Mouse (Mus musculus) adrenal gland, adult 18-20 months (tissue): ENCODE data around the gene Ano10. TPM values are rescaled to one million over a fixed set of nuclear protein-coding genes. Genes with fewer than 3 reads are reported as not detected.
"Not testable (repeated sequence)": the region's sequence is repeated elsewhere in the genome, so short reads cannot be mapped to it uniquely, and the experiment has no call there.

Source experiments
- DNase-seq, 2 experiments: peaks; one replicate each; pipeline ENCODE4 v3.0.0; 2021 to 2022; ENCODE audit warnings: low spot score in 2 of 2
- total RNA-seq, 2 experiments: library from RNA; stranded (reverse); gene quantifications; 1 replicate in 1 of 2; 2 replicates in 1 of 2; pipeline ENCODE4 v1.2.3; 2021

Gene Ano10
- total RNA-seq, 2 experiments from 2014 or later = 59.0 to 93.2 TPM

DNA sequence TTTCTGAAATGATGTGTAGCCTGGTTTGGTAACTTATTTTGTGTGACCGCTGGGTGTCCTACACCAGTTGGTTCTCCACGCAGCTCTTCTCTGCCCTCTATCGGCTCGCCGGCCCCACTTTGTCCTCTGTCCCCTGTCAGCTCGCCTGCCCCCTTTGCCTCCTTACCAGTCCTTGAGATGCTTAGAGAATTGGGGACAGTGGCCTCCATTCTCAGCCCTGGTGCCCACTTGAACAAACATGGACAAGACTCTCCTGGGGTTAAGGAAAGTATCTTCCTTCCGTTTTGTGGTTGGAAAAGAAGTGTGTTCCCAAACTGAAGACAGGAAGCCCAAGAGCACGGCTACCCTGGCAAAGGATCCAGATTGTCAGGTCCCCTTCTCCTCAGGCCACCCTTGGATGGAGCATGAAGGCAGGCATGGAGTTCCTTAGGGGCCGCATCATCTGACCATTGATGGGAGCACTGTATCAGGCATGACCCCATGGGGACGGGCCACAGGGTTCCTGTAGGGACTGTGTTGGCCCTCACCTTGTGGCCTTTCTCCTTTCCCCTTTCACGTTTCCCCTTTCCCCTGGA, 121.5 kb downstream of the Ano10 start:
- DNase-seq = no peak

GRCm38 (mm10) chr9:122169901-122170300, 124.3 kb downstream of the Ano10 start:
- DNase-seq = no peak

DNA sequence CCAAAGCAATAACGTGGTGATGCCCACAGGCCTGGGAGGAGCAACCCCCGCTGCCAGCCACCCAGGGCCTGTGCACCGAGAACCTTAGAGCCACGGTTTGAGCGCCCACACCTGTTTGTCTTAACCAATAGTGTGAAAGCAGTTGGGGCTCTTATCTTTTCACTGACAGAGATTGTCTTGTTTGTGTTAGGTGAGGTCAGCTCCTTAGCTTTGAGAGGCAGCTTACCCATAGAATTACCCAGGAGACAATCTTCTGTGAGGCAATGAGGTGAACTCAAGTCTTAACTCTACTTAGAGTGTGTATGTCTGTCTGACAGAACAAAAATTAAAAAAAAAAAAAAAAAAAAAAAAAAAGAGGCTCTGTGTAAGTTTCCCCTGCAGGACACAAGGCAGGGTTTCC, 126.5 kb downstream of the Ano10 start:
- DNase-seq = not testable (repeated sequence)

GRCm38 (mm10) chr9:122164535-122164934, 129.7 kb downstream of the Ano10 start:
- no peak for DNase-seq

- DNase-seq = no peak
These were observed 137.2 kb downstream of the Ano10 start for GRCm38 (mm10) chr9:122157079-122157441.

DNA sequence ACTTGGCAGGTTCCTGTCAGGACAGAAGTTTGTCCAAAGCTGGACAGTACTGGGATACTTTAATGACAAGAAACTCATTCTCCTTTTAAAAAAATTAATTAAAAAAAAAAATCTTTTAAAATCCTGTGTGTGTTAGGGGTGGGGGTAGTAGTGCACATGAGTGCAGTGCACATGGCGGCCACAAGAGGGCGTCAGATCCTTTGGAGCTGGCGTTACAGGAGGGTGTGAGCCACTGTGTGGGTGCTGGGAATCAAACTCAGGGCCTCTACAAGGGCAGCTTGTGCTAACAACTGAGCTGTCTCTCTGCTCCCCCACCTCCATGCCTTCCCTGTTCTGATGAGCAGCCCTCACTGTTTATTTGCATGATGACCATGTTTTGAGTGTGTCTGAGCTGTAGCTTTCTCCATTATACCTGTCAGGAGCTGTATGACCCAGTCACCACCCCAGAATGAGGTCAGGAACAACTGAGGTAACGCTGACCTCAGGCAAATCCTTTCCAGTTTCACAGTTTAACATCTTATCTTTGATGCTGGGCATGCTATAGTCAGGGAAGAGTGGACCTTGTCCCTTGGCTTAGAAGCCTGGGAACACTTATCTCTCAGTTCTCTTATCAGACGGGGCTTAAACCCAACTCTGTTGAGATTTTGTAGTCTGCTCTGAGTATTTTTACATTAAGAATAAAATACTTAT, 137.7 kb downstream of the Ano10 start:
- no peak for DNase-seq

- no peak for DNase-seq
These were observed 139.0 kb downstream of the Ano10 start for GRCm38 (mm10) chr9:122155193-122155592.

GRCm38 (mm10) chr9:122153436-122153835, 140.8 kb downstream of the Ano10 start:
- no peak for DNase-seq

- no peak for DNase-seq
These were observed 141.7 kb downstream of the Ano10 start for GRCm38 (mm10) chr9:122152501-122152900.

DNA sequence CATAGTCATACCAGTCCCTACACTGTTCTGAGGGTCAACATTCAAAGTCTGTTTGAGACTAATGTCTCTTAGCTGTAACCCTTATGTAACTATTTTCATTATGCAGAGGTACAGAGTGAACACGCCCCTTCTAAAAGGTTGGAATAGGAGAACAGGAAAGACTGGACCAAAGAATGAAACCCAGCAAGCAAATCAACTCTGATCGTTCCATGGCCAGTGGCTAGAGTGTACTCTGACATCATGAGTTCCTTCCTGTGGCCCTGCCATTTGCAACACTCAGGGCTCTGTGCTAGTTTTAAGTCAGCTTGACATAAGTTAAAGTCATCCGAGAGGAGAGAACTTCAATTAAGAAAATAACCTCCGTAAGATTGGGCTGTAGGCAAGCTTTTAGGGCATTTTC, 142.2 kb downstream of the Ano10 start:
- no peak for DNase-seq

GRCm38 (mm10) chr9:122149997-122150826, 144.0 kb downstream of the Ano10 start:
- DNase-seq = no peak

DNA sequence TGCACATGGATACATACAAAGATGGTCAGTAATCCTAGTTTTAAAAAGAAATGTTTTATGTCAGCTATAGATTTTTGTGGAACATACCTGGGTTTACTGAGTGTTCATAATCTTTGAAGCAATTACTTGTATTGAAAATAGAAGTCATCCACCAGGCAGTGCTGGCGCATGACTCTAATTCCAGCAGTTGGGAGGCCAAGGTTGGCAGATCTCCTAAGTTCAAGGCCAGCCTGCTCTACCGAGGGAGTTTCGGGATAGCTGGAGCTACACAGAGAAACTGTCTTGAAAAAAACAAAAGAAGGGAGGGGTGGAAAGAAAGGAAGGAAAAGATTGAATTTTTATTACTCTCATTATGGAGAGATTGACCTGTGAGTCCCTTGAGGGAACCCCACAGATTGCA, 145.9 kb downstream of the Ano10 start:
- no peak for DNase-seq

DNA sequence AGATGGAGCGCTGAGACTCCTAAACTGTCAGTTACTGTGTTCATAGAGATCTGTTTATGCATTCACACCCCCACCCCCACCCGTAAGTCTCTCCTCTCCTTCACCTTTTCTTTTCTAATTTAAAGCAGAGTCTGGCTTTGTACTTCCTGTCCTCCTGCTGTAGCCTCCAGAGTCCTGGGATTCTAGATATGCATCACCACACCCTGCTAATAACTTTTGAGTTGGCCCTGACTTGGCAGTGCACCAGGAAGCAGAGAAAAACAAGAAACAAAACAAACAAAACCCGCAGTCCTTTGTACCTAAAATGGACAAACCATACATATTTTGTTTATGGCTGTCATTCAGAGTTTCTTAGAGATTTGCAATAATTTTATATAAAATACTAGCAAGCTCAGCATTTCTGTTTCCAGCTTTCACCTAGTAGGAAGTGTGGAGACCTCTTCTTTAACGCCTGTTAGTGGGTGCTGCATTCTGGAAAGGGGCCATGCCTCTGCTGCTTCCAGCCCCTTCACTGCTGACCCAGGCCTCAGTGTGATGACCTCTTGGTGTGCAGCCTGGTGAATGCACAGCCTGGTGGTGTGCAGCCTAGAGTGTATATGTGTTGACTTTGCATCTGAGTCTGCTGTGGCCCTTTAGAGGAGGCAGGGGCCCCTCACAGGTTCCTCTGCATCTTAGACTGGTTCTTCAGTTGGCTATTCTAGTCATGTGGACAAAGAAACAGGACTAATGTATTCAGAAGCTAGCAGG, 147.9 kb downstream of the Ano10 start:
- peak in 1 of 2 experiments; percentile 19 for DNase-seq

DNA sequence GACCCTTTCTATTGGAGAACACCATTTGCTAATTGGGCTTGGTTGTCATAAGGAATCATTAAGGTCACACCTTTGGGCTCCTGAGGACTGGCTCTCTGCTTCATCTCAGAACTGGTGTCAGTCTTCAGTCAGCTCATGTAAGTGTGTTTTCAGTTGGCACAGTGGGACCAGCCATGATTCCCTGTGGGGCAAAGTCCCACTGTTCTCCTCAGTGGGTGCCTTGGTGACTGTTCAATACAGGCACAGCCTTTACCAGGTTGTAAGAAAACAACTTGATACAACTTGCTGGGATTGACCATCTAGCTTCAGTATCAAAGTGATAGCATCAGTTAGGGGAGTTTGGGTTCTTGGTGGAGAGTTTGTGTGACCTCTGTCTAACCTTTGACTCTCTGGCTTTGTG, 148.5 kb downstream of the Ano10 start:
- peak in 1 of 2 experiments; percentile 11 for DNase-seq

- peak in 1 of 2 experiments; percentile 21 for DNase-seq
These were observed 149.4 kb downstream of the Ano10 start for GRCm38 (mm10) chr9:122144776-122145175.

DNA sequence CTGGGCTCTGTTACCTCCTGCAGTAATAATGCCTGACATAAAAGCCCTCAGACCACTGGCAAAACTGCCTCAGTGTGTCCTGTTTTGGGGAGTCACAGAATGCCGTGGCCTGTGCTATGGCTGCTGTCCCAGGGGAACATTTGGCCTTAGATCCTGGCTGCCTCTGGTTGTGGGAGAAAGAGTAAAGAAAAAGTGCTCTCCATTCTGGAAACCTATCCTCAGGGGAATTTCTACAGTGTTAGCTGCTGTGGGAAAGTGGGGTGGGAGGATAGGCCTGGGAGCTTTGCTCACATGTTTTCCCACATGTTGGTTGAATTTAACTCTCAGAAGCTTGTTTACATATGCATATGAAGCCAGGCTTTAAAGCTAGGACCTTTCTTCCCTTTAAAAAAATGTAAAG, 151.0 kb downstream of the Ano10 start:
- no peak for DNase-seq

DNA sequence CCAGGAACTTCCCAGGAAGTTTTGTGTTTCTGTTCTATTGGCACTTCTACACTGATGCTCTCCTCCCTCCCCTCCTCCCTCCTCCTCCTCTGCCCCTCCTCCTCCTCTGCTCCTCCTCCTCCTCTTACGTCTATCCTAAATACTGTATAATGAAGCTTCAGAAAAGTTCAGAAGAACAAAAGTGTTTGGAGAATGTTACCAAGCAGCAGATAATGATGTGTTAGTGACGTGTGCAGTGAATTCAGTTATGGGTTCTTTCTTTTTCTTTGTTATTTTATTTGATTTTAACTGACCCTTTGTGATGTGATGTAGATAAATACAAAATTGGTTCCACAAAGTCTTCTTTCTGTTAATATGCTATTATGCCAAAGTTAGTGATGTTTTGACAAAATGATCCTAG, 155.0 kb downstream of the Ano10 start:
- DNase-seq = no peak

GRCm38 (mm10) chr9:122138371-122139029, 155.7 kb downstream of the Ano10 start:
- DNase-seq = no peak

DNA sequence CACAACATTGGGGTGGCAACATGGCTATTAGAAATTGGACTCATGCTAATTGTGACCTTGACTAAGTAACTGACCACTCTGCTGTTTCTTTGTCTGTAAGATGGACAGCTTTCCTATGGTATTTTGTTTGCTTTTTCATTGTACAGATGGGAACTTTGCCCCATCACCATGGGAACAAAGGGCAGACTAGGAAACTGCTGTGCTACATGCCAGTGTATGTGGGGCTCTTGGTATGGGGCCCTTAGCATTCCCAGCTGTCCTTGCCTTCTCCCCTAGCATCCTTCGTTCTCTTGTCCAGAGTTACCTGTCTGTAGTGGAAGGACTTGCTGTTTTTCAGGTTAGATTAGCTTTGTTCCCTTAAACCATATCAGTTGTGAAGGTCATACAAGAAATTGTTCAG, 156.3 kb downstream of the Ano10 start:
- DNase-seq = no peak

GRCm38 (mm10) chr9:122135885-122136170, 158.4 kb downstream of the Ano10 start:
- DNase-seq = no peak
